Mouse (Mus musculus): Measurements from ENCODE around the gene Clint1. TPM values are rescaled to one million over a fixed set of nuclear protein-coding genes. Genes with fewer than 3 reads are reported as not detected.

Clint1 gene
- polyA plus RNA-seq, 1 experiment from 2014 or later: 64.0 TPM

DNA sequence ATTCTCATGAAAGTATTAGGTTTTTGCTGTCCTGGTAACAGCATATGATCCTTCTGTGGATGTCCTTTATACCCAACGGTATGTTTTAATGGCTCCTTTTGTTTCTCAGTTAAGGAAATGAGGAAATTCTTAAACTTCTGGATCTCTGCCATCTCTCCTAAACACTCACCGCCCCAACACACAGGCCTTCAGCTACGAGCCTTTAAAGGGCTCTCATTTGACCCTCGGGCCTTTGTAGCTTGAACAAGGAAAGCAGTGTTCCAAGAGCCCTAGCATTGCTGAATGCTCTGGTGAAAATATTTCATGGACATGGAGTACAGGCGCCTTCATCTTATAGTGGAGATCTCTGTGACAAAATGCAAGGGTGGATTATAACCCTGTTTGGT is 29.8 kb downstream of the Clint1 start:
- Histone ChIP-seq H3K9me3 (ENCODE audit: control insufficient read depth, low read length) (no peaks in the 10 kb centered on the region), H3K4me3 (ENCODE audit: low read depth, low read length) (no peak overlapping the region), H3K9ac (ENCODE audit: low read length) (no peak overlapping the region), H3K36me3 (ENCODE audit: control insufficient read depth, insufficient read depth, low read length) (no peaks in the 10 kb centered on the region), H3K27ac (ENCODE audit: low read depth, low read length) (peak overlapping the region; percentile 37; the same call in 1 of the 2 replicates), H3K4me1 (replicated peaks; ENCODE audit: control insufficient read depth, insufficient read depth, low read length) (peaks cover 2% of the 10 kb centered on the region), H3K4me2 (ENCODE audit: low read depth, low read length, severe bottlenecking) (no peak overlapping the region), H3K27me3 (ENCODE audit: control insufficient read depth, insufficient read depth, low read length) (no peaks in the 10 kb centered on the region)
- DNase-seq (ENCODE audit: low spot score) (no peak), ATAC-seq (replicated peaks; ENCODE audit: low FRiP score) (peak; percentile 69; the same call in 1 of the 2 replicates)
- WGBS: 37% methylated on average over 5 of the region's 5 CpGs

DNA sequence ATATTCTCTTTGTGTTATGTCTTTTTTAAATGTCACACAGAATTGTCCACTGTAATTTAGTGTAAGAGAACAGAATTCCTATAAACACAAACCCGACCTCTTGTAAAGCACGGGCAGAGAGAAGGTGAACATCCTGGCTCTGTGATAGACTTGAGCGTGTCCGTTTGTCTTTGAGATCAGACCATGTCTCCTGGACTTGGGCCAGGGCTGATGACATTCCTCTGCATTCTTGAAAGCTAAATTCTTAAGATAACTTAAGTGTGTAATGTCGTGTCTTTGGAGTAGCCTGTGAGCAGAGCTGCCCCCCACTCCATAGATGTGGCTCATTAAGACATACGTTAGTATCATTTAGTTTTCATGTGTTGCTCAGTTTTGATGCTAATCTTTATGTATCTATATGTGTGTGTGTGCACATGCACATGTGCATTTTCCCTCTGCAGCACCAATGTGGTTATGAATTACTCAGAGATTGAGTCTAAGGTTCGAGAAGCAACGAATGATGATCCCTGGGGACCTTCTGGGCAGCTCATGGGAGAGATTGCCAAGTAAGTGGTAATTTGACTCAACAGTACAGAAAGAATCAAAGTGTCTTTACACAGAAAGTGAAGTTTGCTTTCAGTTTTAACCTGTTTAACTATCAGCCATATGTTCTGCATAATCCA is 31.6 kb downstream of the Clint1 start:
- DNase-seq (ENCODE audit: low spot score): no peak
- no peak for ATAC-seq (replicated peaks; ENCODE audit: low FRiP score)
- H3K4me2 ChIP-seq (ENCODE audit: low read depth, low read length, severe bottlenecking): no peak overlapping the region
- H3K4me3 ChIP-seq (ENCODE audit: low read depth, low read length): no peak overlapping the region
- no peak overlapping the region for H3K9ac ChIP-seq (ENCODE audit: low read length)
- H3K9me3 ChIP-seq (ENCODE audit: control insufficient read depth, low read length): no peaks in the 10 kb centered on the region
- WGBS: 75% methylated on average over 8 of the region's 8 CpGs
- H3K27ac ChIP-seq (ENCODE audit: low read depth, low read length): no peak overlapping the region
- no peaks in the 10 kb centered on the region for H3K36me3 ChIP-seq (ENCODE audit: control insufficient read depth, insufficient read depth, low read length)
- H3K4me1 ChIP-seq (replicated peaks; ENCODE audit: control insufficient read depth, insufficient read depth, low read length): peaks cover 2% of the 10 kb centered on the region
- no peaks in the 10 kb centered on the region for H3K27me3 ChIP-seq (ENCODE audit: control insufficient read depth, insufficient read depth, low read length)

DNA sequence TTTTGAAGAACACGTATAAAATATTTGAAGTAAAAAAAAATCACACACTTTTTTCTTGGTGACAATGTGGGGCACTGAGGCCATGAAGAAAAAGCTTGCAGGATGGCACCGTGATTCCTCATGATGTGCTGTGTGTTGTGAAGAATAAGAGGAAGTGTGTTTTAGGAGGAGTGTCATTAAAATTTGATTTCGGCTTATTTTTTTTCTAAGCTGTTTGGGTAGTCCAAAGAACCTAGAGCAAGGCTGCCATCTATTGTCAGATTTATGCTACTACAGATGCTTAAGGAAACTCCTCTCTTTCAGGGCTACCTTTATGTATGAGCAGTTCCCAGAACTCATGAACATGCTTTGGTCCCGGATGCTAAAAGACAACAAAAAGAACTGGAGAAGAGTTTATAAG is 32.2 kb downstream of the Clint1 start:
- Histone ChIP-seq H3K27ac (ENCODE audit: low read depth, low read length) (no peak overlapping the region), H3K4me1 (replicated peaks; ENCODE audit: control insufficient read depth, insufficient read depth, low read length) (peaks cover 2% of the 10 kb centered on the region), H3K4me2 (ENCODE audit: low read depth, low read length, severe bottlenecking) (no peak overlapping the region), H3K36me3 (ENCODE audit: control insufficient read depth, insufficient read depth, low read length) (no peaks in the 10 kb centered on the region), H3K9ac (ENCODE audit: low read length) (no peak overlapping the region), H3K27me3 (ENCODE audit: control insufficient read depth, insufficient read depth, low read length) (no peaks in the 10 kb centered on the region), H3K9me3 (ENCODE audit: control insufficient read depth, low read length) (no peaks in the 10 kb centered on the region), H3K4me3 (ENCODE audit: low read depth, low read length) (no peak overlapping the region)
- DNase-seq (ENCODE audit: low spot score): no peak
- WGBS: 68% methylated on average over 4 of the region's 4 CpGs
- ATAC-seq (replicated peaks; ENCODE audit: low FRiP score): no peak

DNA sequence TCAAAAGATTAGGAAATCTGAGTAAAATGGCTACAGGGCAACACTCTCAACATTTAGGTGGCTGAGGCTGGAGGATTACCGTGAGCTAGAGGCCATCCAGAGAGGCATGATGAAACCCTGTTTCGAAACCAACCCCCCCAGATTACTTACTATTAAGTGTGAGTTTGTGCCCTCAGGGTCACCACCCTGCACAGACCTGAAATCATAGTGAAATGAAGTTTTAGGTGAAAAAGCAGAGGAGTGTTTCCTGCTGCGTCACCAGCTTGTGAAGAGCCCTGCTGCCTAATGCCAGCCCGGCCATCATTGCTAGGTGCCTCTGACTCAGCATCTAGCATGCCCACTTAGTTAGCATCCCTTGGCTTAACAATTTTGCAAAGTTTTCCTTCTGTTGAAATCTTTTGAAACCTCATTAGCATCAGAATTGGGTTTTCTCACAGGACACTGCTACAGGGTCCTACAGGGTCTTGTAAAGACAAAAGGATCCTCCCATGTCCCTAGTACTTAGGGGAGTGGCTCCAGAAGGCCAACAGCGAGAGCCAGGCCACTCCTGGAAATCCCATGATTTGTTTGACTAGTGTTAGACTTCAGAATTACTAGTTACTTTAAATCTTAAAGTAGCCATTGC is 33.9 kb downstream of the Clint1 start:
- Histone ChIP-seq H3K4me1 (replicated peaks; ENCODE audit: control insufficient read depth, insufficient read depth, low read length) (no peaks in the 10 kb centered on the region; the same call in 1 of the 2 replicates), H3K36me3 (ENCODE audit: control insufficient read depth, insufficient read depth, low read length) (0 out of 2 replicates have a peak, but pooled peaks cover 2% of the 10 kb centered on the region), H3K4me2 (ENCODE audit: low read depth, low read length, severe bottlenecking) (no peak overlapping the region), H3K27me3 (ENCODE audit: control insufficient read depth, insufficient read depth, low read length) (no peaks in the 10 kb centered on the region), H3K4me3 (ENCODE audit: low read depth, low read length) (no peak overlapping the region), H3K9me3 (ENCODE audit: control insufficient read depth, low read length) (no peaks in the 10 kb centered on the region), H3K27ac (ENCODE audit: low read depth, low read length) (peak overlapping the region; percentile 28; the same call in 1 of the 2 replicates), H3K9ac (ENCODE audit: low read length) (no peak overlapping the region)
- ATAC-seq (replicated peaks; ENCODE audit: low FRiP score): no peak; the same call in 1 of the 2 replicates
- no peak for DNase-seq (ENCODE audit: low spot score)
- WGBS: 73% methylated on average over 5 of the region's 5 CpGs

DNA sequence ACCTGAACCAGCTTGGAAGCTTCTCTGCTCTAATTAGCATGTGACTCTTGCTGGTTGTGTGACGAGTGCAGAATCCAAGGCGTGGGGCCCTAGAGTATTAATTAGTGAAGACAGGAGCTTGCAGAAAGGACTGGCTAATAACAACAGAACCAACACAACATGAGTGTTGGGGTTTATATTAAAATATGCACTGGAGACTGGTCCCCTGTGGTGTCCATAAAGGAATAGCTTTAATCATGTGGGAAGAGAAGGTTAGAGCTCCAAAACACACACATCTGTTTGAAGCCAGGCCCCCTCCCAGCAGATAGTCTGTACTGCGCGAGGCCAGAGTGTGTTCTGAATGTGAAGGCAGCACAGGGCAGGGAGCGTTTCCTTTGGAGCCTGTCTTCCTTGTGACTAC is 34.7 kb downstream of the Clint1 start:
- Histone ChIP-seq H3K4me1 (replicated peaks; ENCODE audit: control insufficient read depth, insufficient read depth, low read length) (no peaks in the 10 kb centered on the region; the same call in 1 of the 2 replicates), H3K9ac (ENCODE audit: low read length) (no peak overlapping the region), H3K4me3 (ENCODE audit: low read depth, low read length) (no peak overlapping the region), H3K27ac (ENCODE audit: low read depth, low read length) (no peak overlapping the region), H3K9me3 (ENCODE audit: control insufficient read depth, low read length) (no peaks in the 10 kb centered on the region), H3K4me2 (ENCODE audit: low read depth, low read length, severe bottlenecking) (no peak overlapping the region), H3K27me3 (ENCODE audit: control insufficient read depth, insufficient read depth, low read length) (no peaks in the 10 kb centered on the region), H3K36me3 (ENCODE audit: control insufficient read depth, insufficient read depth, low read length) (0 out of 2 replicates have a peak, but pooled peaks cover 2% of the 10 kb centered on the region)
- WGBS: 58% methylated on average over 5 of the region's 5 CpGs
- ATAC-seq (replicated peaks; ENCODE audit: low FRiP score) (peak; percentile 74), DNase-seq (ENCODE audit: low spot score) (no peak)

DNA sequence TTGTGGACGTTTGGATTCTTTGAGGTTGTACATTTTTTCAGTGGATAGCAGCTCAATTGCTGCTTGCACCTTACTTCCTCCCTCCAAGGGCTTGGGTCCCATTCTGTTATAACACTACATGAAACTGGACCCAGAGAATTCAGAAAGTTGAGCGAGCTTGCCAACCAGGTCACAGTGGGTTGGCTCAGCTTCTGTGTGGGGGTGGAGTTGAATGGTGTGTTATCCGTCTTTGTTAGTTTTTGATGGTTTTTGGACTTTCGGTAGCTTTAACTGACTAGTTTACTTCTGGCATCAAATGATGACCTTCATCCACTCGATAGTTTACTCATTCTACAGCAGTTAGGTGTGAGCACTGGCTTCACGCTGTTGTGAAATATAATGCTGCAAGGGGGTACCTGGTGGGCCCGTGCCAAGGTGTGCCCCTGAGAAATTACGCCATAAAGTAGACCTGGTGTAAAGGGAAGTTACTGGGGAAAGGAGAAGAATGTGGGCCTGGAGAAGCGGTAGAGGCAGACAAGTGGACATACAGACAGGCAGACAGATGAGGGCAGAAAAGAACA is 36.7 kb downstream of the Clint1 start:
- no peaks in the 10 kb centered on the region for H3K27me3 ChIP-seq (ENCODE audit: control insufficient read depth, insufficient read depth, low read length)
- no peaks in the 10 kb centered on the region for H3K9me3 ChIP-seq (ENCODE audit: control insufficient read depth, low read length)
- 91% methylated on average over 9 of the region's 9 CpGs for WGBS
- no peak overlapping the region for H3K4me3 ChIP-seq (ENCODE audit: low read depth, low read length)
- no peak overlapping the region for H3K27ac ChIP-seq (ENCODE audit: low read depth, low read length)
- H3K9ac ChIP-seq (ENCODE audit: low read length): no peak overlapping the region
- ATAC-seq (replicated peaks; ENCODE audit: low FRiP score): no peak
- DNase-seq (ENCODE audit: low spot score): no peak
- H3K4me1 ChIP-seq (replicated peaks; ENCODE audit: control insufficient read depth, insufficient read depth, low read length): no peaks in the 10 kb centered on the region; the same call in 1 of the 2 replicates
- H3K4me2 ChIP-seq (ENCODE audit: low read depth, low read length, severe bottlenecking): no peak overlapping the region
- H3K36me3 ChIP-seq (ENCODE audit: control insufficient read depth, insufficient read depth, low read length): peaks cover 2% of the 10 kb centered on the region; the same call in 1 of the 2 replicates

DNA sequence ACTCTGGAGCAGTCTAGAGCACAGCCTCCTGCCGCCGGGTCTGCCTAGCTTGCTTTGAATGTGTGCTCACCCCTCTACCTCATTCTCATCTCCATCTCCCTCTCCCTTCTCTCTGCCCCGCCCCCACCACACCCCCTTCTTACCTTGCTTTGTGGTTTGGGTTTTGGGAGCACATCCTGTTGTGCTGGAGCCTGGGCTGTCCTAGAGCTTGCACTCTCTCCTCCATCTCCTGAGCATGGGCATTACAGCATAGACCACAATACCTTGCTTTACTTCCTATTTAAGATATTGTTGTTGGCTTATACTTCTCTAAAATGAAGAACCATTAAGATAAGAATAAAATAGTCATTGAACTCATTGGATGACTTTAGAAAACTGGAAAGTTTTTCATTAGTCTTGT is 38.1 kb downstream of the Clint1 start:
- no peak for ATAC-seq (replicated peaks; ENCODE audit: low FRiP score)
- peaks cover 11% of the 10 kb centered on the region; the same call in 1 of the 2 replicates for H3K36me3 ChIP-seq (ENCODE audit: control insufficient read depth, insufficient read depth, low read length)
- no peak overlapping the region for H3K27ac ChIP-seq (ENCODE audit: low read depth, low read length)
- H3K4me1 ChIP-seq (replicated peaks; ENCODE audit: control insufficient read depth, insufficient read depth, low read length): no peaks in the 10 kb centered on the region; the same call in 1 of the 2 replicates
- WGBS: 89% methylated on average over 3 of the region's 3 CpGs
- H3K27me3 ChIP-seq (ENCODE audit: control insufficient read depth, insufficient read depth, low read length): no peaks in the 10 kb centered on the region
- DNase-seq (ENCODE audit: low spot score): no peak
- no peak overlapping the region for H3K9ac ChIP-seq (ENCODE audit: low read length)
- no peak overlapping the region for H3K4me2 ChIP-seq (ENCODE audit: low read depth, low read length, severe bottlenecking)
- H3K4me3 ChIP-seq (ENCODE audit: low read depth, low read length): no peak overlapping the region
- no peaks in the 10 kb centered on the region for H3K9me3 ChIP-seq (ENCODE audit: control insufficient read depth, low read length)

DNA sequence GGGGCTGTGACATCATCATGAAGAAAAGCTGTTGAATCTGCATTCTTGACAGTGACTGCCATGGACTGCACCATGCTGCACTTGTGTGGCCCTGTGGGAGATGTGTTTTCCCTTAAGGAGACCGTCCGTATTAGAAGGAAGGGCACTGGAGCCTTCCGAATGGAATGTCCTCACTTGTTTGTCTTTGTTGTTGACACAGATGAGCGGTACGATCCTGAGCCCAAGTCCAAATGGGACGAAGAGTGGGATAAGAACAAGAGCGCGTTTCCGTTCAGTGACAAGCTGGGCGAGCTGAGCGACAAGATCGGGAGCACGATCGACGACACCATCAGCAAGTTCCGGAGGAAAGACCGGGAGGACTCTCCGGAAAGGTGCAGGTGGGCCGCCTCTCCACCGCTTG is 38.6 kb downstream of the Clint1 start:
- 93% methylated on average over 20 of the region's 20 CpGs for WGBS
- no peak for ATAC-seq (replicated peaks; ENCODE audit: low FRiP score)
- peaks cover 11% of the 10 kb centered on the region; the same call in 1 of the 2 replicates for H3K36me3 ChIP-seq (ENCODE audit: control insufficient read depth, insufficient read depth, low read length)

More for the DNA sequence above, 38.6 kb downstream of the Clint1 start:
- Histone ChIP-seq H3K4me3 (ENCODE audit: low read depth, low read length) (no peak overlapping the region), H3K9me3 (ENCODE audit: control insufficient read depth, low read length) (no peaks in the 10 kb centered on the region), H3K27me3 (ENCODE audit: control insufficient read depth, insufficient read depth, low read length) (no peaks in the 10 kb centered on the region), H3K4me2 (ENCODE audit: low read depth, low read length, severe bottlenecking) (no peak overlapping the region), H3K4me1 (replicated peaks; ENCODE audit: control insufficient read depth, insufficient read depth, low read length) (no peaks in the 10 kb centered on the region; the same call in 1 of the 2 replicates), H3K27ac (ENCODE audit: low read depth, low read length) (no peak overlapping the region), H3K9ac (ENCODE audit: low read length) (no peak overlapping the region)
- no peak for DNase-seq (ENCODE audit: low spot score)
